Mouse (Mus musculus) kidney, adult 8-10 months (tissue): Measurements from ENCODE around the gene Samd4b.

ENCODE experiments used
- DNase-seq, 2 experiments: peaks; one replicate each; pipeline ENCODE4 v3.0.0; 2022

The Samd4b gene

GRCm38 (mm10) chr7:28351676-28352191 is 246.2 kb downstream of the Samd4b start:
- no peak for DNase-seq

GRCm38 (mm10) chr7:28350155-28350883 is 247.6 kb downstream of the Samd4b start, which contains the start of gene Rps16:
Gene Rps16, plus strand, starts transcription at chr7:28350652.
- peak; percentile 96 to 97 for DNase-seq
